Mouse (Mus musculus) telencephalon, adult 2 months (tissue): ENCODE results near the gene Stx5a.

Experiments used
- DNase-seq: peaks from one replicate; pipeline ENCODE4 v3.0.0-alpha.2; 2011; ENCODE audit warnings: low read depth, low spot score

Stx5a gene

GRCm38 (mm10) chr19:8742176-8742575 is 963 bp downstream of the Stx5a start:
- no peak for DNase-seq

- DNase-seq, result no peak
These were observed 4.2 kb downstream of the Stx5a start for GRCm38 (mm10) chr19:8745382-8745781.

DNA sequence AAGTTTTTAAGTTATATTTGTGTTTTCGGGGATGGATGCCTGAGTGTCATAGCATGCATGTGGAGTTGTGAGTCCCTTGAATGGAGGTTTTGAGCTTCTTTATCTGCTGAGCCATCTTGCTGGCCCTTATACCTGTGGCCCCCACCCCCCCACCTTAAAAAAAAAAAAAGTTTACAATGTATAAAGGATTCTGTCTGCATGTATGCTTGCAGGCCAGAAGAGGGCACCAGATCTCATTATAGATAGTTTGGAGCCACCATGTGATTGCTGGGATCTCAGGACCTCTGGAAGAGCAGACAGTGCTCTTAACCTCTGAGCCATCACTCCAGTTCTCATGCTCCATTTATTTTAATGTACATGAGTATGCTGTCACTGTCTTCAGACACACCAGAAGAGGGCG is 6.2 kb downstream of the Stx5a start:
- no peak for DNase-seq

- no peak for DNase-seq
These were observed 14.4 kb downstream of the Stx5a start for GRCm38 (mm10) chr19:8755652-8756051.

DNA sequence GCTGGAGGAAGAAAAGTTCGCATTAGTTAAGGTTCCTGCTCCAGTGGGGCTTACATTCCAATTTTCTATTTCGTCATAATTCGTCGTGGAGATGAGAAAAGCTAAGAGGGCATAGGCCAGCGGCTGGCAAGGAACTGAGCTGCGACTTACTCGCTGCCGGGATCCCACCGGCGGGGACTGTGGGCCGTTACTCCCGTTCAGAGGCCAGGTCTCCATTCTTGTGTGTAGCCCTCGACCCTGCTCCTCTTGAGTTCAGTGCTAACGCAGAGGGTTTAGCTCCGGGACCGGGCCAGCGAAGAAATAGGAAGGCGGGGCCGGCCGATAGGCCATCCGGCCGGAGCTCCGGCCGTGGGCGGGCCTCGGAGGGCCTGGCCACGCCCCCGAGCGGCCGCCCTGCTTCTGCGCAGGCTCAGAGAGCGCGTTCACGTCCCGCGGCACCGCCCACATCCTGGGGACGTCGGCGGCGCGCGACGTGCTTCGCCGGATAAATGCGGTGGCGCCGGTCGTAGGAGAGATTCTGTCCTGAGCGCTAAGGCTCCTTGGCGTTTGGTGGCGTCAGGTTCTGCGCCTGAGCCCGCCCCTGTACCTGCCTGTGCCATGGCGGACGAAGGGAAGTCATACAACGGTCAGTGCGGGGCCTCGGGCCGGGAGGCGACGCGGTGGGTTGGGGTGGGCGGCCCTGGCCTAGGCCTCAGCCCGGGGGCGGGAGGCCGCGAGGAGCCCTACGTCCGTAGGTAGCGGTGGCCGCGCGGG is 15.6 kb downstream of the Stx5a start, which contains the start of gene Nxf1:
Gene Nxf1 (plus strand): TSS at position 439 of the 753 bp plus-strand sequence.
- peak; percentile 87 for DNase-seq

- DNase-seq, result no peak
These were observed 16.3 kb downstream of the Stx5a start for GRCm38 (mm10) chr19:8757471-8757998.

GRCm38 (mm10) chr19:8758899-8759298 is 17.7 kb downstream of the Stx5a start:
- no peak for DNase-seq

DNA sequence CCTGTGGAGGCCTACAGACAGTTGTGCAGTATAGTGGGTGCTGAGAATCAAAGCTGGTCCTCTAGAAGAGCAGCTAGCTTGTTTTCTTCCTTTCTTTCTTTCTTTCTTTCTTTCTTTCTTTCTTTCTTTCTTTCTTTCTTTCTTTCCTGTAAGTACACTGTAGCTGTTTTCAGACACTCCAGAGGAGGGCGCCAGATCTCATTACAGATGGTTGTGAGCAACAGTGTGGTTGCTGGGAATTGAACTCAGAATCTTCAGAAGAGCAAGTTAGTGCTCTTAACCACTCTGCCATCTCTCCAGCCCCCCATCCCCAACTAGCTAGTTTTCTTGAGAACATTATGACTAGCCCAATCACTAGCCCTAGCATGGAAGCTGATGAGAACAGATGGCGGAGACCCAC is 19.5 kb downstream of the Stx5a start:
- no peak for DNase-seq

DNA sequence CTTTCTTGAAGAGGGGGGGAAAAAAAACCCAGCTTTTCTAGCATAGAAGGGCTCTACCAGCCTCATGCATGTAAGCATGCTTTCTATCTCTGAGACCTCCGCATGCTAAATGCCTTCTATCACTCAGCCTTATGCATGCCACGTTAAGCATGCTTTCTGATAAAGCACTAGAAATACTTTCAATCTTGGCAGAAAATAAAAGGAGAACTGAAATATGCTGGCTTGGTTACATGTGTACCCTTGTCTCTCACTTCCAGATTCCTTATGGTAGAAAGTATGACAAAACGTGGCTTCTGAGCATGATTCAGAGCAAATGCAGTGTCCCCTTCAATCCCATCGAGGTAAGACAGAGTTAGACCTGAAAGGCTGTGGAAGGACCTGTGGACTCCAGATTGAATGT is 22.1 kb downstream of the Stx5a start:
- no peak for DNase-seq

GRCm38 (mm10) chr19:8765562-8765961 is 24.3 kb downstream of the Stx5a start:
- DNase-seq, result no peak

GRCm38 (mm10) chr19:8770567-8771270 is 29.5 kb downstream of the Stx5a start, which contains the start of gene Tmem223:
Gene Tmem223, plus strand, starts transcription at chr19:8770996.
- DNase-seq, result peak; percentile 51

- no peak for DNase-seq
These were observed 31.8 kb downstream of the Stx5a start for GRCm38 (mm10) chr19:8772996-8773395.

- no peak for DNase-seq
These were observed 32.2 kb downstream of the Stx5a start for GRCm38 (mm10) chr19:8773409-8773808.

DNA sequence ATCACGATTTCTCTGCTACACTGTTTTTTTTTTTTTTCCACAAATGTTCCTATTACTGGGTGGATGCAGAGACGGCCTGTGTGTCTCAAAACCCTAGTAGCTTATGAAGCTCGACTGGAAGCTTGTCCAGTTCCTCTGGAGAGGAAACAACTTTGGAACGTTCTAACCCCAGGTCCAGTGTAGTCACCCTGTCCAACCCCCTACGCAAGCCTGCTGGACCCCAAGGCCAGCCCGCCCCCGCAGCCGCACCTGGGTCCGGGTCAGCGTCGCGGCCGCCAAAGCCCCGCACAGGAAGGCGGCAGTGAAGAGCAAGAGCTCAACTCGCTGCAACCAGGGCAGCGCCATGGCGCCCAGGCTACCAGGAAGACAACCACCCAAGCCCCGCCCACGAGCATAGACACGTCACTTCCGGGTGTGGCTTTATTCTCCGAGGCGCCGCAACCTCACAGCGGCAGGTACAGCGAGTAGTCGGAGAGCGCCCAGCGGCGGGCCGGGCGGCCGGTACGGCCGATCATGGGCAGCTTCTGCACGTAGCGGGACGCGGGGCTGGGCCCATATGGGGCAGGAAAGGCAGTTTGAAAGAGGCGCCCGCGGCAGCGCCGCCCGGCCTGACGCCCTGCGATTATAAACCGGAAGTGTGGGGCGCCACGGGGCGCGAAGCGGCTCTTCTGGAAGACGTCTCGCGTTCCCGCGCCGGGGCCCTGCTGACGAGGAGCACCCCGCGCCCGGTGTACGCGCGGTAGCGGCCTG is 33.0 kb downstream of the Stx5a start, which contains the start of gene Tmem179b:
Gene Tmem179b (minus strand): TSS at position 382 of the 750 bp plus-strand sequence.
- peak; percentile 88 for DNase-seq

GRCm38 (mm10) chr19:8774951-8775421 is 33.8 kb downstream of the Stx5a start:
- no peak for DNase-seq

DNA sequence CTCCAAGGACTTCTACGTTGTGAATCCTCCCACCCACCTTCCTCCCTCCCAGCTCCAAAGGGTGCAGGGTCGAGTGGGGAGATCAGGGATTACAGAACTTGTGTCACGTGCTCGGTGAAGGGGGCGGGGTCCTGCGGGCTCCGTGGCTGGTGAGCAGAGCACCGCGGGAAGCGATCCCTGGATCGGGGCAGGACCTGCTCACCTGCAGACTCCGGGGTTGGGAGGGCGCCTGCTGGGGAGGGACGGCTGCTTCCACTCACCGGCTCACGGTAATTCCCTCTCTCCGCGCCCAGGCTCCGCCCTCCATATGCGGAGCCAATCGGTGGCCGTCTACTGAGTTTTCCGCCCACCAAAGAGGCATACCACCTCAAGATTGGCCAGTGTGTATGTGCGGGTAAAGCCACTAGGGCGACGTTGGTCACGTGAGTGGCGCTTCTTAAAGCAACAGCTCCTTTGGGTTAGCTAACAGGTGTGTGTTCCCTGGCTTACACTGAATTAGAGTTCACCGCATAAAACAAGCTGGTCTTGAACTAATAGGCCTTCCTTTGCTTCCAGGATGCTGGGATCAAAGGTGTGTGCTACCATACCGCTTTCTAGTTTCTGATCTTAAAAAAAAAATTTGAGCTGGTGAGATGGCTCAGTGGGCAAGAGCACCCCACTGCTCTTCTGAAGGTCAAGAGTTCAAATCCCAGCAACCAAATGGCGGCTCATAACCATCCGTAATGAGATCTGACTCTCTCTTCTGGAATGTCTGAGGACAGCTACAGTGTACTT is 45.0 kb downstream of the Stx5a start, which contains the start of gene Taf6l:
Gene Taf6l (minus strand): TSS at position 410 of the 774 bp plus-strand sequence.
- peak; percentile 97 for DNase-seq

GRCm38 (mm10) chr19:8788521-8788920 is 47.3 kb downstream of the Stx5a start:
- DNase-seq, result no peak

DNA sequence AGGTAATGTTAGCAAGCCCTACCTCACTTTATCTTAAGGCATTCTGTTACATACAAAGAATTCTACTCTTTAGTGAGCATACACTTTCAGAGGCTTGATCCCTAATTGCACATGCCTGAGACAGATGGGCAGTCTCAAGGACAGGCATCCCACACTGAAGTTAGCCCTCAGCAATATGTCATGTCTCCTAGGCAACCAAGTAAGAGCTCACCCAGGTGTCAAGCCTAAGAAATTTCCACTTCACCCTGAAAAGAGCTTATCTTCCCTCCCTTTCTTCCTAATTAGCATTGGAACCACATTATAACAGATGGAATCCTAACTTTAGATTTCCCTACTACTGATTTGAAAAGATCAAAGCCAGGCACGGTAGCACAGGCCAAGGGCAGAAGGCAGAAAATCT is 48.0 kb downstream of the Stx5a start:
- peak; percentile 68 for DNase-seq

- no peak for DNase-seq
These were observed 49.0 kb downstream of the Stx5a start for GRCm38 (mm10) chr19:8790171-8790570.

- DNase-seq, result peak; percentile 95
These were observed 57.2 kb downstream of the Stx5a start, which contains the start of gene Polr2g for GRCm38 (mm10) chr19:8798264-8798946. Gene Polr2g, minus strand, starts transcription at chr19:8798577.
